Mouse (Mus musculus): ENCODE data around the gene Gm5089.

Gm5089 gene

DNA sequence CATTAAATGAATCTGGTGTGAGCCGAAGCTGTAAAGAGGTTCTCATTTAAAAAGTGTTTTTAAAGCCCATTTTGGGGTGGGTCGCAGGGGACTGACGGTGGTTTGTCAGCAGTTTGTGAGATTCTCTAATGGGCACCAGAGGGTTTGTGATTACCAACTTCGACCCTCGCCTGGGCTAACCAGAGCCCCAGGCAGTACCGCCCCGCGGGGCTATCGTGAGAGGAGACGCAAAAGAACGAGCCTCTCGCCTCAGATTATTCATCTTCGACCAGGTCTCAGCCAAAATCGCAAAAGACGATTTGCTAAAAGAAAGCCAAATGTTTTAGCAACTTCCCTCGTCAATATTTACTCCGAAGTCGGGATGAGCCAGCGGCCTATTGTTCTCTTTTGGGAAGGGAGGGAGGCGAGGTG is 26.4 kb upstream of the Gm5089 start:
- DNase-seq, result no peak

DNA sequence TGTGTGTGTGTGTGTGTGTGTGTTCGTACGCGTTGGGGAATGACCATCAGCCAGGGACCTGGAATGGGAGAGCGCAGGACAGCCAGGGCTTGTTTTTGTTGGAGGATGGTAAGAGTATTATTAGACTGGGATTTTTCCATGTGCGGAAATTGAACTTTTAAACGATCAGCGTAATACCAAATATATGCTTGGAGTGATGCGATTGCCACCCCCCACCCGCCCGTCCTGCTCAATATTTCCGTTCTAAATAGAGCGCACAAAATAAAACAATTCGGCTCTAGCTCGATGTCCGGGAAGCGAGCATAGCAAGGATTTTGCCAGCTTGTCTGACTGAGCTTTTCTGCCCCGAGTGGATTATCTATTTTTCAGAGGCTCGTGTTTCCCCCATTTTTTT is 25.9 kb upstream of the Gm5089 start:
- no peak for DNase-seq

DNA sequence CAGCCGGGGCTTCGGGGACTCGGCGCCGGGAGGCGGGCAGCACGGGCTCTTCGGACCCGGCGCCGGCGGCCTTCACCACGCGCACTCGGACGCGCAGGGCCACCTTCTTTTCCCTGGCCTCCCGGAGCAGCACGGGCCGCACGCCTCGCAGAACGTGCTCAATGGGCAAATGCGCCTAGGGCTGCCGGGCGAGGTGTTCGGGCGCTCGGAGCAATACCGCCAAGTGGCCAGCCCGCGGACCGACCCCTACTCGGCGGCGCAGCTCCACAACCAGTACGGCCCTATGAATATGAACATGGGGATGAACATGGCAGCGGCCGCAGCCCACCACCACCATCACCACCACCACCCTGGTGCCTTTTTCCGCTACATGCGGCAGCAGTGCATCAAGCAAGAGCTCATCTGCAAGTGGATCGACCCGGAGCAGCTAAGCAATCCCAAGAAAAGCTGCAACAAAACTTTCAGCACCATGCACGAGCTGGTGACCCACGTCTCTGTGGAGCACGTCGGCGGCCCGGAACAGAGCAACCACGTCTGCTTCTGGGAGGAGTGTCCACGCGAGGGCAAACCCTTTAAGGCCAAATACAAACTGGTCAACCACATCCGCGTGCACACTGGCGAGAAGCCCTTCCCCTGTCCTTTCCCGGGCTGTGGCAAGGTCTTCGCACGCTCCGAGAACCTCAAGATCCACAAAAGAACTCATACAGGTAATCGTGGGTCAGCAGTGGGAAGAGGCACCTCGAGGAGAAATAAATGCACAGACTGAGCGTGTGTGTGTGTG is 25.3 kb upstream of the Gm5089 start:
- DNase-seq, result peak; percentile 83

DNA sequence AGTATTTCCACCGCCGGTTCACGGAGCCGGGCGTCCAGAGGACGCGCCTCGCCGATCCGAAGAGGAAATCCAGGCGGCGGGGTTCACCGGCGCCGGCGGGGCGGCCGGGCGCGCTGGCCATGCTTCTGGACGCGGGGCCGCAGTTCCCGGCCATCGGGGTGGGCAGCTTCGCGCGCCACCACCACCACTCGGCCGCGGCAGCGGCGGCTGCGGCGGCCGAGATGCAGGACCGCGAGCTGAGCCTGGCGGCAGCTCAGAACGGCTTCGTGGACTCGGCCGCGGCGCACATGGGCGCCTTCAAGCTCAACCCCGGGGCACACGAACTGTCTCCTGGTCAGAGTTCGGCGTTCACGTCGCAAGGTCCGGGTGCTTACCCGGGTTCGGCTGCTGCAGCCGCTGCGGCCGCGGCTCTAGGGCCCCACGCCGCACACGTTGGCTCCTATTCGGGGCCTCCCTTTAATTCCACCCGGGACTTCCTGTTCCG is 24.7 kb upstream of the Gm5089 start:
- DNase-seq, result no peak

- no peak for DNase-seq
Measured at GRCm38 (mm10) chr14:122474891-122475556, 24.1 kb upstream of the Gm5089 start, which contains the start of gene Zic2. Zic2 (plus strand) TSS chr14:122475435.

DNA sequence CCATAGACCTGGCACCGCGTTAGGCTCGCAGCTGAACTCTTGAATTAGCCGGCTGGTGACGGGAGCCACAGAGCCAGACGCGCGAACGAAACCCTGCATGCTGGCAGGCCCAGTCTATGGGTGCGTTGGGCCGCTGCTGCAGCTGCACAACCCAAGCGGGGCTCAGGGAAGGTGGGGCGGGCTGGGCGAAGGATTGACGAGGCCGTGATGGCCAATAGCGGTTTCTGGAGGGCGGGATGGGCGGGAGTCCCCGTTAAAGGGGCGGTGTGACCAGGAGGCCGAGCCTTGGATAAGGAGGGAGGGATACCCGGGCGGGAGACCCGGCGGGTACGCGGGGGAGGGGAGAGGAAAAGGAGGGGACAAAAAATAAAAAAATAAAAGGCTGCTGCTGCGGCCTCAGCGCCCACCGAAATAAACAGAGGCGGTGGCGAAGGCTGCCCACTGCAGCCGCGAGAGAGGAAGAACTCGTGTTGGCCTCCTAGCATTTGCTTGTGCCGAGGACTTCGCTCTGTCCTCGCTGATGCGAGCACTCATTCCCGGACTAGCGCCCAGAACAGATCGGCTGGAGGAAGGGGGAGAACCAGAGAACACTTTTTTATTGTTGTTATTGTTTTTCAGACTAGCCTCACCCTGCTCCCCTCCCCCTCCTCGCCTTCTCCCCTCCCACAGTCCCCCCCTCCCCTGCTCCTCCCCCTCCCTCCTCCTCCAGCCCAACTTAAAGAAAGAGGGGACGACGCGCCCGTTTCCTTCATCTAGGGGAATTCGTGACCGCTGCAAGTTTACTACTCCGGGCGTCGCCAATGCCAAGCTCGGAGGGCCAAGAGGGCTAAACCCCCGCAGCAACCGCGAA is 23.4 kb upstream of the Gm5089 start:
- DNase-seq, result no peak

GRCm38 (mm10) chr14:122473211-122473751 is 22.4 kb upstream of the Gm5089 start:
- DNase-seq, result no peak

GRCm38 (mm10) chr14:122472647-122473046 is 21.7 kb upstream of the Gm5089 start:
- DNase-seq, result no peak

GRCm38 (mm10) chr14:122472161-122472560 is 21.2 kb upstream of the Gm5089 start:
- no peak for DNase-seq

DNA sequence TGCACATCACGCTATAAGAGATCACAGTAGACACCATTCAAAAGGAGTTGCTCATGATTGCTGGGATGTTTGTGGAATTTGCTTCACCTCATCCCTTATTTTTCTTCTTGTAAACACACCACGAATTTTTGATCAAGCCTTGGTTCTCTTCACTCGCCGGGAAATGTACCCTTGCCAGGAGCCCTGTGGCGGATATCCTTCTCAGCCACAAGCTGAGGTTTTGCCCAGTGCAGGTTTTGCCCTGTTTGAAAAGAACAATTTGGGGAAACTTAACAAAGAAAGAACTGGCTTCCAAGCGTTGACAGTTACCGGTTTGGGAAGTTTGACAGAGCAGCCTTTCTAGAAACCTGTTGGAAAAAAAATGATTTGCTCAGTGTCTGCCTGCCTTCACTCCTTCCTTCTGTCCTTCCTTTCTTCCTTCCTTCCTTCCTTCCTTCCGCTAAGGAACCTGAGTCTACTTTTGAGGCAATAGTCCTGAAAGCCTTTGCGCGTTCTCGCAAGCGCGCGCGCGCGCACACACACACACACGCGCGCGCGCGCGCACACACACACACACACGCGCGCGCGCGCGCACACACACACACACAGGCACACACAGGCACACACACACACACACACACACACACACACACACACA is 20.7 kb upstream of the Gm5089 start:
- DNase-seq, result no peak

DNA sequence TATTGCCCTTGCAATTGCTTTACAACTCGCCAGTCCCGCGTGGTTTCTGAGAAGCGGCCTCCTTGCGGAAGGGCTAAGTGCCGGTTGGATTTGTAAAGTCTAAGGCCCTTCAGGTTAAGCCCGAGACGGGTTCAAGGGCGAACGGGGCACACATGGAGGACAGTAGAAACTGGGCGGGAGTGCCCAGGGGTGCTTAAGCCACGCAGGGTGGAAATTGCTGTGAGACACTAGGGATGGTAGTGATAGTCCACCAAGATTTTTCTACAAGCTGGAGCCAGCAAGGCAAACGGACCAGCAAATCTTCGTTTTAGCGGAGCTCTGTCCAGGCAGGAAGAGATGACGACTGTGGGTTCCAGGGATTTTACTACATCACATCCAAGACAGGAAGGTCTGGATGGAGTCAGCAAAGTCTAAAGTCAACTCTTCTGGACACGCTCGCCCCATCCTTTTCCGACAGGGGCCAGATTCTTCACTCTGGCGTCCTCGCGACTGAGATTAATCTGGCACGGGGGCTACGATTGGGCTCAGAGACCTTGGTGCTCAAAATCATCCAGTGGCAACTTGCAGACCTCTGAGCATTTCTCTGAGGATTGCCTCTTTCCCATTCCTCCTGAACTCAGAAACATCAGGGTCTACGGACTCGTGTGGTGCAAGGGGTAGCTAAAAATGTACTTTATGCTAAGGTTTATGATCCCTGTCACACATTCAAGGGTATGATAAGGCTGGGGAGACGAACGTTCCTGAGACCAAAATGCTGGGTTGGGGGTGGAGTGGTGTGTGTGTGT is 18.2 kb upstream of the Gm5089 start:
- no peak for DNase-seq

DNA sequence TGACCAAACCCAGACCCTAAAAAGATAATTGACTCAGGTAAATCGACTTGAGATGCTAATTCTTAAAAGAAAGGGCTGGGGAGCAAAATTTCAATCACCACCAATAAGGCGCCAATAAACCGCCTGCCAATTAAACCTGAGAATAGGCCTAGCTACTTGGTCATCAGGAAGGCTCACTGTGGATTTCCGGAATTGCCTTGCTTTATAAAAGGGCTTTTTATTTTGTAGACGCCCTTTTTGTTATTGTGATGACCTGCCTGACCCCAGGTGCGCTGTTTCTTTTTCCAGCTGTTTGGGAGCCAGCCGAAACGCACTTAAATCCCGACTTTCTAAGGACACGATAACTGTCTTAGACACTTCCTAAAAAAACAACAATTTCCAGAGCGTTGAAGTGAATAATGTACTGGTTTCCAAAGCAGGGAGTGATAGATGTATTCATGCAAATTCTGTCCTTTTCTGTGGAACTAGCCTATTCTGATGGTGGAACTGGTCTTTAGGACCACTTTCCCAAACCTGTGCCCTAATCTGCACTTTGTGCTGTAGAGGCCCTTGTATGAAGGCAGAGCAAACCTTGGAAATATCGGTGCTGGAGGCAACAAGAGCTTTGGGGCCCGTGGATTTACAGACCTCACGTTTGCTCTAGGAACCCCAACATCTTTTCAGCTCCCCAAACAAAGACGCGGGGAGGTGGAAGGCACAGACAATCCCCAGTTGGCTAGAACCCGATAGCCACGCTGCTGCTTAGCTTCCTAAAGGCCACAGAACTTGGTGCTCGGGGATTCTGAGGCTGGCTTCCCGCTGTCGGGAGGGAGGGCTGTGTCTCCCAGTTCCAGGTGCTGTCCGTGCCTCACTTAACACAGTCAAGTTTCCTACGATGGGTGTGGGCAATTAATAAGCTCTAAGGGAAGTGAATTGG is 17.3 kb upstream of the Gm5089 start:
- no peak for DNase-seq

DNA sequence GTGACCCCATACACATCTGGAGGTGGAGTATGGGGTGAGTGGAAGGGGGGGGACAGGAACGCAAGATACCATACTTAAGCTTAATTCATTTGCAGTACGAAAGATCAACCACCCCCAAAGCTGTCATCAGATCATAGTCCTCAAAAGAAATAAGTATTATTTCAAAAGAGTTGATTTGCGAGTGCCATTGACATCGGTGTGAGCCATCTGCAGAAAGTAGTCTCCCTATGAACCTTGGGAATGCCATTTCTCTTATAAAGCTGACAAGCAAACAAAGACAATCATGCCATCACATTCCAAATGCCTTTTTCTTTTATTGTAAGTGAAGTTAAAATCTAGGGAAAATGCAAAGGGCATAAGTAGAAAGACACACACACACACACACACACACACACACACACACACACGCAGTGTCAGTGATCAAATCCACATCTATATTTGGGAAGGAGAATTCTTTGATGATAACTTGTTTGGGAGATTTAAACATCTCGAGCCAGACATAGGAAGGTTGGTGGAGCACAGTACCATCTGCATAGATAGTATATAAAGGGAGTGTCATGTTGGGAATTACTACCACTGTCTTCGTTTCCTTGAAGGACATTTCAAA is 15.9 kb upstream of the Gm5089 start:
- no peak for DNase-seq

GRCm38 (mm10) chr14:122465931-122466490 is 15.1 kb upstream of the Gm5089 start:
- no peak for DNase-seq

GRCm38 (mm10) chr14:122464763-122465741 is 14.1 kb upstream of the Gm5089 start, which contains the start of gene Zic5:
Zic5 (minus strand) TSS chr14:122465677.
- DNase-seq, result peak; percentile 89

GRCm38 (mm10) chr14:122464351-122464762 is 13.4 kb upstream of the Gm5089 start:
- peak; percentile 82 for DNase-seq

DNA sequence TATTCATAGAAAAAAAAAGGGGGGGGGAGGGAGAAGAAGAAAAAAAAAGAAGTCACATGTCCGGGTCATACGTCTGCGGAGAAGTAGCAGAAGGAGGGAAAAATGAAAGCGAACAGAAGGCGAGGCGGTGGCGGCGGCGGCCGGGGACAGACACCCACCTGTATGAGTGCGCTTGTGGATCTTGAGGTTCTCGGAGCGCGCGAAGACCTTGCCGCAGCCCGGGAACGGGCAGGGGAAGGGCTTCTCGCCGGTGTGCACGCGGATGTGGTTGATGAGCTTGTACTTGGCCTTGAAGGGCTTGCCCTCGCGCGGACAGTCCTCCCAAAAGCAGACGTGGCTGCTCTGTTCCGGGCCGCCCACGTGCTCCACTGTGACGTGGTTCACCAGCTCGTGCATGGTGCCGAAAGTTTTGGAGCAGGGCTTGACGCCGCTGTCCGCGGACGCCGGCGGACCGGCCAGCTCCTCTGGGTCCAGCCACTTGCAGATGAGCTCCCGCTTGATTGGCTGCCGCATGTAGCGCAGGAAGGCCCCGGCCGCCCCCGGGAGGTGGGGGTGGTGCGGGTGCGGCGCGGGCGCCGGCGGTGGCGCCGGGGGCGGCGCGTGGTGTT is 12.9 kb upstream of the Gm5089 start:
- peak; percentile 94 for DNase-seq

Measured in heart, adult 11 months (tissue).